Mouse (Mus musculus) embryo, embryonic 11.5 days (tissue): ENCODE data around the gene Rock2.

ENCODE experiments used
- DNase-seq: peaks from one replicate; pipeline ENCODE4 v3.0.0-alpha.2; 2012; ENCODE audit warnings: low read depth, low spot score

Rock2 gene

DNA sequence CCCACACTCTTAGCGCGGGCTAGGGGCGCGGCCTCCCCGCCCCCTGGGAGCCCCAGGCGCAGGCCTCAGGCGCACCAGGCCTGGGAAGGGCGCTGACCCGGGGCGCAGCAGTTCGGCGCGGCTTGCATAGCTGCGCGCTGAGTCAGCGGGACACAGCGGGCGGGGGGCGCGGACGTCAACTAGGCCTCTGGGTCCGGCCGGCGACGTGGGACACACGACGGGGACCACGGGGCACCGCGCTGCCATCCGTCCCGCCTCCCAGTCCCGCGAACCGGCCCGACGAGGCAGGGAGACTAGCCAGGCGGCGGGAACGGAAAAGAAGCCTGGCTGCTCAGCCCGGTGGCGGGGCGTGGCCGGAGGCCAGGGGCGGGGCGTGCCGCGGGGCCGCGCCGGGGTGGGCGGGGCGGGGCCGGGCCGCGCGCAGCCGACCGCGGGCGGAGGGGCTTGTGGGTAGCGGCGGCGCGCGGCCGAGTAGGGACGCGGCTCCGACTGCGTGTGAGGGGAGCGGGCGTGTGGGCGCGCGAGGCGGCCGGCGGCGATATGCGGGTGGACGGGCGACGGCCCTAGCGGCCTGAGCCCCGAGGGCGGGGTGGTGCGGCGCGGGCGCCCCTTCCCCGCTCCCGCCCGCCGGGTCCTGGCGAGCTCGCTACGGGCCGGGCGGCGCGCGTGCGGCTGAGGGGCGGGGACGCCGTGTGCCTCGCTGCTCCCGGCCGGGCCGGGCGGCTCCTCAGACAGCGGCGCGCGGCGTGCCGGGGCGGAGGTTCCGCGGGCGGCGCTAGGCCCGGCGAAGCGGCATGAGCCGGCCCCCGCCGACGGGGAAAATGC lies at the start of gene Rock2:
Rock2 (plus strand) TSS at position 500 of the 825 bp plus-strand sequence.
- peak; percentile 70 for DNase-seq

DNA sequence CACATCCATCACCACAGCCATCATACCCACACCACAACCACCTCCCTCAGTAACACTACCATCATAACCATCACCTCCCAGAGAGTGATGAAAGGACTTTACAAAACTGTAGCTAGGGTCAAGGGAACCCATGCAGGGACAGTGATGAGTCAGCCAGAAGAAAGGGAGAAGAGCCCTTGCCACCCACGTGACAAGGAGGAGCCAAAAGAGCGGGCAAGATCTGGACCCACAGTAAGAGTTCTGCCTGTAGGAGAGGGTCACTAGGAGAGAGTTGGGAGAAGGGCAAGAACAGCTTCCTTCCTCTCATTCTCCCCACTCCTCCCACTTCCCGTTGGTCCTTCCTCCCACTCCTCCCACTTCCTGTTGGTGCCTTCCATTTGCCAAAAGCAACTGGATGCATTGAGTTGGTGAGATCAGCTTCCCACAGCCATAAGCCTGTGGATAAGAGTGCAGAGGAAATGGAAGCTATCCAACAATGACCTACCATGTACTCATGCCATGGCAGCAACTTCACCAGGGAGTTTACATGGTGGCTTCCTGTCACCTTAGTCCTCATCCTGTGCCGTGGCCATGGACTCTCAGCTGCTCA lies 47.4 kb upstream of the Rock2 start:
- DNase-seq: no peak

- no peak for DNase-seq
These were observed 46.2 kb upstream of the Rock2 start for GRCm38 (mm10) chr12:16848501-16848900.

- no peak for DNase-seq
These were observed 44.9 kb upstream of the Rock2 start for GRCm38 (mm10) chr12:16849821-16850220.

GRCm38 (mm10) chr12:16850431-16851375 lies 44.0 kb upstream of the Rock2 start:
- DNase-seq: no peak

DNA sequence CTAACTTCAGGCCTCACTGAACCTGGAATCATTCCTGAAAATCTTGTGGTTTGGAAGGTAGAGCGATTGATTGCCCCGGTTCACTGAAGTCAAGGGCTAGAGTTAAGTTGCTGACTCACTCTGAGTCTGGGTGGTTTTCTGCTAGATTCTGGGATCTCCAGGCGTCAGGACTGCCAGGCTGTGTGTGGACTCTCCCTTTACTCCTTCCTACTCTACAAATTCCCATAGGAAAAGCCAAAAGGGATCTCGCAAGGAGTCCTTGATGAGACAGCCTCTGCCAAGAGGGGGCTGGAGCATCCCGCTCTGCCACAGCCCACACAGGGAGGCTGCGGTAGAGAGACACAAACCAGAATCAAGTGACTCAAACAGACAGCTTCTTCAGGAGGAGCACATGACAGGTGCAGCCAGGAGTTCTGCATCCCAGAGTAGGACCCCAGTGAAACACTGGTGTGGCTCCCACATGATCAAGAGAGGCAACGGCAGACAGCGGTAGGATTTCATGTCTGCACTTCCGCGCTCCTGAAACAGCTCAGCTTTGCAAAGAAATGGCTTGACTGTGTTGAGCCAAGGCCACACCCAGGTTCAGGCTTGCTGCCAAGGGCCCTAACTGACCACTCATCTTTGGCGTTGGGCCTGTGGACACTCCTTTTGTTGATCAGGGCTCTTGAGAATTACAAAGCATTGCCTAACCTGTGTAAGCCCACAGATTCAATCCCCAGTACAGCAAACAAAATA lies 41.1 kb upstream of the Rock2 start:
- no peak for DNase-seq

DNA sequence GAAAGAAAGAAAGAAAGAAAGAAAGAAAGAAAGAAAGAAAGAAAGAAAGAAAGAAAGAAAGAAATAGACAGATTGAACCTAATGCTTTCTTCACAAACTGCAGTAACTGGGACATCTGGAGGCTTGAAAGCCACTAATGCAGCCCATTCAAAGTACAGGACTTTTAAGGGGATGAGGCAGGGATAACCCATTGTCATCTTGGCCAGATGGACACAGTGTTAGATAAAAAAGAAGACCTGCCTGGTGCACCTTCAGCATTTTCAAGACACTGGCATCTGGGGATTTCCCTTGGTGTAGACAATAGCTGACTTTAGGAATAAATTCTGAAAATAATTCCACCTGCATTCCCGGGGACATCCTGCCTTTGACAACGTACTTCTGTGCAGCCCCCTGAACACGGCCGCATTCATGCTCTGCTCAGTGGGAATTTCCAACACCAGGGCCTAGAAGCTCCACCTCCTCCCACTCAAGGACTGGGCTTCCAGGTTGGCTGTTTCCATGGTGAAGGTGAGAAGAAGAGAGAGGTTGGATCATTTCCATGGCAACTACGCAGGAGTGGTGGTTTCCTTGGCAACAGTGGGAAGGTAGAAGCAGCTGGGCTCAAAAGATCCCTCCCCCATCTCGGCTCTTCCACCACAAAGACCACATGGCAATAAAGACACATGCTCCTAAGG lies 38.9 kb upstream of the Rock2 start:
- no peak for DNase-seq

DNA sequence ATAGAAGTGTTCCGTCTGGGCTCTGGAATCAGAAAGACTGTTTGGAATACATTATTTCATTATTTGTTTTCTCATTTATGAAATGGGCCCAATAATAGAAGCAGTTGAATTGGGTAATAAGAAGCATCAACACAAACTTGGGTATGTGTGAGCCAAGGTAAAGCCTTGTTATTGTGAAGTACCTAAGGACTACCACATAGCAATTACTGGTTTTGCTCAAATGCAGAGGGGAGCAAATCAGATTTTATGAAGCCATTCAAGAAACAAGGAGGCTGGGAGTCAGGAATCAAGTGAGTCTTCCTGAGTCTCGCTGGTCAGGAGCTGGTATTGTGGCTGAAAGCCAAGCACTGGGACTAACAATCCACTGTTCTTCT lies 38.4 kb upstream of the Rock2 start:
- no peak for DNase-seq

- no peak for DNase-seq
These were observed 36.6 kb upstream of the Rock2 start for GRCm38 (mm10) chr12:16858081-16858480.

GRCm38 (mm10) chr12:16859781-16860180 lies 34.9 kb upstream of the Rock2 start:
- DNase-seq: no peak

- no peak for DNase-seq
These were observed 34.2 kb upstream of the Rock2 start for GRCm38 (mm10) chr12:16860533-16860932.

- no peak for DNase-seq
These were observed 33.7 kb upstream of the Rock2 start for GRCm38 (mm10) chr12:16860961-16861360.

GRCm38 (mm10) chr12:16864477-16864876 lies 30.2 kb upstream of the Rock2 start:
- no peak for DNase-seq

DNA sequence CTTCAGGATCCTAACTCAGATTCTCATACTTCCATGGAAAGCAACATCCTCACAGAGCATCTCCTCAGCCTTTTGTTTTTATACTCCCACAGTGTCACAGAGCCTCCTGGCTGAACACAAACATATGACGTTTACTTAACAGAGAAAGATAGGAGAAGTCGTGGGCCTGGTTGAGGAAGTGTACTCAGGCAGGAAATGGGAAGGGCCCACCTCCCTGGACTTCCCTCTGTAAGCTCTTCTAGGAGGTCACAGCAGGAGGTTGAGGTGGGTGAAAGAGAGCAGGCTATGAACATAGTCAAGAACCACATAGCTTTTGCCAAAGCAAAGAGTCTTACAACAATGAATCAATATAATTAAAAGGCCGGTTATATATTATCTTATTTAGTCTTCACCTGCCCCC lies 28.8 kb upstream of the Rock2 start:
- no peak for DNase-seq

DNA sequence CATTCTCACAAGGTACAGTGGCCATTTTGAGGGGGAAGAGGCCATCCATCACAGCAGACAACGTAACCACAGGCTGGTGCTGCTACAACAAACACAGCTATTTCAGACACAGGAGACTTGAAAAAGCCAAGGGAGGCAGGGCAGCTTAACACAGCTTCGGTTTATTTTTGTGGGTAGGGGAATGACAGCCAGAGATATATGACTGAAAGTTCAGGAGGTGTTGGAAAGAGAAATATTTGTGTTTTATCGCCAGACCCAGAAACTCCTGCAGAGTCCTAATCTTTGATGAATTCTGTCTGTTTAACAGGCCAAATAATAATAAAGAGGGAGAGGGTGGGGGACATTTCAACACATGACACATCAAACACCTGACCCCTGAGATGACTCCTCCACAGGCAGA lies 28.2 kb upstream of the Rock2 start:
- DNase-seq: no peak

DNA sequence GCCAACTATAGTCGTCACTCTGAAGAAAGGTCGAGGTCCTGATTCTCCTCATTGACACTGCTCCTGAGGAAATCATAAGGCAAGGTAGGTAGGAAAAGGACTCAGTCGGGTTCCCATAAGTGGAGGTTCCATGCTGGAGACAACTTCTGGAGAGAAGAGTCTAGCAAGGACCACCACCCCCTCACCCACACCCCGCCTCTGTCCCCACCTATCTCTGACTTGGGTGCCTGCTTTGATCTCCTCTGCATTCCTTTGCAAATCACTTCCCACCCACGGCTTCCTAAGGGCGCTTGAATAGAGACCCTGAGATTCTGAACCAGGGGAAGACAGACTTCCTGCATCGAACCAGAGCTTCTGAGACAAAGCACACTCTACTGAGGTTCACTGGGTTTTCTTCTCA lies 27.4 kb upstream of the Rock2 start:
- no peak for DNase-seq

DNA sequence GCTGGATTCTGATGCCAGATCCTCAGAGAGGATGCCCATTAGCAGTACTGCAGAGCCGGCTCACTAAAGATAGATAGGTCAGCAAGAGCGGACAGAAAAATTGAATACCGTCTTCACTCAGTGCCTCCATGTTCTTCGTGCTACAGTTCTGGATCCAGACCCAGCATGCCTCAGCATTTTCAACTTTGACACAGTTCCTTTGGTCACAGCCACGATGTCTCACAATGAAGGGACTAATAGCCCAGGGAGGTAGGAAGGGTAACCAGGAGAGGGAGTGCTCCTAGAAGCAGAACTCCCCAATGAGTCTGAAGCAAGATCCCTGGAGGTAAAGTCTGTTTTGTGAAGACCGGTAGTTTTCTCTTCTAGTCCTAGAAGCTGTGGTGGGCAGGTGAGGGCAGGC lies 26.1 kb upstream of the Rock2 start:
- no peak for DNase-seq

GRCm38 (mm10) chr12:16869091-16869778 lies 25.5 kb upstream of the Rock2 start:
- DNase-seq: no peak

DNA sequence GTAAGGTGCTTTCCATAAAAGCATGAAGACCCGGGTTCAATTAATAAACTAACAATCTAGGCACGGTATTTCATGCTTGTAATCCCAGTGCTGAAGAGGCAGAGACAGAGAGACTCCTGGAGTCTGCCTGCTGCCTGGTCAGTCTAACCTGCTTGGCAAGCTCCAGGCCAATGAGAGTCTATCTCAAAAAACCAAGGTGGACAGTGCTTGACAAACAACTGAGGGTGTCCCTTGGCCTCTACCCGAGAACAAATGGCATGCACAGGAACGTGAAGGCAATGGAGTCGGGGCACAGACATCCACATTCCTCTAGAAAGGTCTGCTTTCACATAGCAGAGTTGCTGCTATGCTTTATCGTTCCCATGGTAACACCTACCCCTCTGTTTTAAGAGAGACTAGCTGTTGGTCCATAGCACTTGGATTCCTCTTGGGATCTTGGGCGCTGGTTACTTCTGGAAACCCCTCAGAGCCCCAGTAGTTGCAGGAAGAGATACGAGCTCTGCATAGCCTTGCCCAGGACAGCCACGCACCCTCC lies 24.8 kb upstream of the Rock2 start:
- DNase-seq: no peak

- DNase-seq: no peak
These were observed 24.2 kb upstream of the Rock2 start for GRCm38 (mm10) chr12:16870405-16871068.
